Mouse (Mus musculus): ENCODE results near the gene Fam178b.
A peak's percentile ranks its signal among the peaks of the same experiment; 100 is the strongest.

Gene Fam178b

DNA sequence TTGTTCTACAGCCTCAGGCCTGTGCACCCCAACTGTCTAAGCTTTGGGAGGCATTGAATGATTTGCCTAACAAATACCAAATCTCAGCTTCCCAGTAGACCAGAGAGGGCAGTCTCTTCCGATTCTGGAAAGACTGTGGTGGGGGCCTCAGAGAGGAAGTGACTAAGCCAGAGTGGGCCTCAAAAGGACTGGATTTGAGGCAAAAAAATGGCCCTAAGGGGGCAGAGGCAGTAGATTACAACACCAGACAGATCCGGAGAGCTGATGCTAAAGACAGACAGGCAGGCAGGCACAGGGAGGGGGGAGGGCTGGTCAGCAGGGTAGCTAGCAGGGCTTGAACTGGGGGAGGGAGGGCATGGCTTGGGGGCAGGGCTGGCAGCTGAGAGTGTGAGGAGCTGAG, 116.6 kb downstream of the Fam178b start:
- DNase-seq (ENCODE audit: low spot score in 2 of 2): no peak

DNA sequence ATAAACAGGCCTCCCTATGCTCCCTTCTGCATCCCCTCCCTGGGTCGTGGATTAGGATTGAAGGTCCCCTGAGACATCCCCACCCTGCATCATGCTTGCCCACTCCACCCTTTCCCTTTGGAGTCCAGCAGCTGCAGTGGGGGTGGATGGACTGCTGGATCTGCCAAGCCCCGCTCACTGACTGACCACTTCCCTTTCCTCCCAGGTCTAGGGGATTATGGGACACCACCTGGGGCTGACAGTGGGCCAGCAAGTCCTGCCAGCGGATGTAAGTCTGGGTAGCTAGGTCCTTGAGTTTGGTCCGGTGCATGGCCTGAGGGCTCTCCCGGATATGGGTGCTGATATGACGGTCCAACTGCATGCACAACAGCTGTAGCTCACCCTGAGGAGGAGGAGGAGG, 118.9 kb downstream of the Fam178b start:
- DNase-seq (ENCODE audit: low spot score in 2 of 2): no peak

DNA sequence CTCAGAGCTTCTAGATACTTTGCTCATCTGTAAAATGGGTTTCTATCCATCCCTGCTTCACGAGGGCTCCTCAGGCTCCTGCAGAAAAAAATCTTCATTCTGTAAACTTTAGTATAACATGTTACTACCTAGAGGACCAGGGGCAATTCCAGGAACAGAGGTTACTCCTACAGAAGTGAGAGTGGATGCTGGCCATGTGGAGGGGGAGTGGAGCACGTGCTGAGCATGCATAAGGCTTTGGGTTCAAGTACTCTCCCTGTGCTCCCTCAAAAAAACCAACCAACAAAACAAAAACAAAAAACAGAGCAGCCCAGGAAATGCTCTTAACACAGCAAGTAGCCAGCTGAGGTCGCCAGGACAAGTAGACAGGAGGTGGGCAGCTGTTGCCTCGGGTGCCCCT, 119.4 kb downstream of the Fam178b start:
- no peak for DNase-seq (ENCODE audit: low spot score in 2 of 2)

DNA sequence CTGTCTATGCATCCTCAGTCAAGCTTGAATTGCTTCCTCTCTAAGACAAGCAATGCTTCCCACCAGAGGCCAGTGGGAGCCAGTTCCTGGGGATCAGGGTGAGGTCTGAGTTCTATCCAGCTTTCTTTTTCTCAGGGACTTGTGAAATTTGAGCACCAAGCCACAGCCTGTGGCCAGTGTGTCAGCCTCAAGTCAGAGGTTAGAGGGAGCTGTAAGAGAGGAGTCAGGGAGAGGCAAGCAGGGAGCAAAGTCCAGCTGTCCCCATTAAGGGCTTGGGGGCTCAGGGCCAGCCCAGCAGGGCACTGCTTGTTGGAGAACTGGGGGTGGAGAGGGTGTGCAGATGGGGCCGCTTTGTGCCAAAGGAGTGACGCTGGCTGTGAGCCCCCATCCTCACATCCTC, 119.8 kb downstream of the Fam178b start:
- DNase-seq (ENCODE audit: low spot score in 2 of 2): no peak

DNA sequence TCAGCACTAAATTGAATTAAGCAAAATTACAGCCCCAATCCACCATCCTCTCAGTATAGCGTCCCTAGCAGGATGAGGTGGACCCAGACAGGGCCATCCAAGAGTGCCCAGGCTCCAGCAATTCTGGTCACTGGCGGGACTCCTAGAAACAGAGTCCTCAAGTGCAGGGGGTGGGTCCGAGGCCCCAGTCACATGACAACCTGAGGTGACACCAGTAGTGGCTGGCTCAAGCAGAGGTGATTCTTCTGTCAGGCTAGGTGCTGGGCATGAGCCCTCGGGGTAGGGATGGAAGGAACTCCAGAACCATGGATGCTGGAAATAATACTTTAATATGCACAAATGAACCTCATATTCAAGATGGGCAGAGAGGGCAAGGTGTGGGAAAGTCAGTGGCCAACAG, 120.6 kb downstream of the Fam178b start:
- DNase-seq (ENCODE audit: low spot score in 2 of 2): no peak

DNA sequence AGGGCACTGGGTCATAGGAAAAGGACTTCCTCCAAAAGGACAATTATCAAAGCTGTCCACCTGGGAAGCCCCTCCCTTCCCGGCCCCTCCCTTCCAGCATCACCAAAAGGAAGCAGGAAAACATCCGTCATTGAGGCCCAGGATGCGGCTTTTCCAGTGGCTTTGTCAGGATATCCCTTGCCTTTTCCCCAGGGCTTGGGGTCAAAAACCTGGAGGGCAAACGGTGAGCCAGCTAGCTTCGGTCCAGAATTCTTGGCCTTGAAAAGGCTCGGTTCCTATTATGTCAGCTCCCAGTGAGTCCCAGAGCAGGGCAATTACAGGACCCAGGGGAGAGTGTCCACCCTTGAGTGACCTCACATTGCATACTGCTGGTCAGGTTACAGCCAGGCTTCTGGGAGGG, 122.1 kb downstream of the Fam178b start:
- no peak for DNase-seq (ENCODE audit: low spot score in 2 of 2)

DNA sequence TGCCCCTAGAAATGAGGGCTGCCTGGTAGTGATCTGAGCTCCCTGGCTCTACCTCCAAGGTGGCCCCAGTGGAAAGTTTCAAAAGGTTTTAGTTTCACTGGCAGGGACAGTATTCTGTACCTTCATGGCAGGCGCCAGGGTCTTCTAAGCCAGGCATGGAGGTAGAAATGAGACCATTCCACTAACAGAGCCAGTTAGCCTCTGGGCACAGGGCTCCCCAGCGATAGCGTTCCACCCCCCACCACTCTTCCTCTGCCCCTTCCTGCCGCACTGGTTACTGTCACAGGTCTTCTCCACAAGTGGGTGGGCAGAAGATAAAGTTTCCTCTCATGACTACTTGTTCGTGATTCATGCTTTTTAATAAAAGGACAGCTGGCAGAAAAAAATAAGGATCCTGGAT, 123.1 kb downstream of the Fam178b start:
- DNase-seq (ENCODE audit: low spot score in 2 of 2): no peak

DNA sequence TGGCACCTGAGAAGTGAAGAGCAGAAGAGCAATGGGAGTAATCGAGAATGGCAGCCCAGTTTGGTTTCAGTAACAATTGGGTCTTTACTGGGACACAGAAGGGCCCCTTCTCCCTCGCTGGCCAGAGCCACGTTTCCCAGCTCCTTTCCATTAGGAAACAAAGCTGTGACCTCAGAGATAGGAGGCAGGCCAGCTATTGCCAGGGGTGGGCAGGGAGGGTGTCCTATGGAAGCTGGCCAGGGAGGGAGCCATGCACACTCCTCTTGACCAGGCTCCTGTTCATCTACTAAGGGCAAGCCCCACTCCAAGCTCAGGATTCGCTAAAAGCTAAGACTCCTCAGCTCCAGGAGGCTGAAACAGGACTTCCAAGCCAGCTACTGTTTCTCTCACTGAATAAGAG, 123.7 kb downstream of the Fam178b start:
- no peak for DNase-seq (ENCODE audit: low spot score in 2 of 2)

DNA sequence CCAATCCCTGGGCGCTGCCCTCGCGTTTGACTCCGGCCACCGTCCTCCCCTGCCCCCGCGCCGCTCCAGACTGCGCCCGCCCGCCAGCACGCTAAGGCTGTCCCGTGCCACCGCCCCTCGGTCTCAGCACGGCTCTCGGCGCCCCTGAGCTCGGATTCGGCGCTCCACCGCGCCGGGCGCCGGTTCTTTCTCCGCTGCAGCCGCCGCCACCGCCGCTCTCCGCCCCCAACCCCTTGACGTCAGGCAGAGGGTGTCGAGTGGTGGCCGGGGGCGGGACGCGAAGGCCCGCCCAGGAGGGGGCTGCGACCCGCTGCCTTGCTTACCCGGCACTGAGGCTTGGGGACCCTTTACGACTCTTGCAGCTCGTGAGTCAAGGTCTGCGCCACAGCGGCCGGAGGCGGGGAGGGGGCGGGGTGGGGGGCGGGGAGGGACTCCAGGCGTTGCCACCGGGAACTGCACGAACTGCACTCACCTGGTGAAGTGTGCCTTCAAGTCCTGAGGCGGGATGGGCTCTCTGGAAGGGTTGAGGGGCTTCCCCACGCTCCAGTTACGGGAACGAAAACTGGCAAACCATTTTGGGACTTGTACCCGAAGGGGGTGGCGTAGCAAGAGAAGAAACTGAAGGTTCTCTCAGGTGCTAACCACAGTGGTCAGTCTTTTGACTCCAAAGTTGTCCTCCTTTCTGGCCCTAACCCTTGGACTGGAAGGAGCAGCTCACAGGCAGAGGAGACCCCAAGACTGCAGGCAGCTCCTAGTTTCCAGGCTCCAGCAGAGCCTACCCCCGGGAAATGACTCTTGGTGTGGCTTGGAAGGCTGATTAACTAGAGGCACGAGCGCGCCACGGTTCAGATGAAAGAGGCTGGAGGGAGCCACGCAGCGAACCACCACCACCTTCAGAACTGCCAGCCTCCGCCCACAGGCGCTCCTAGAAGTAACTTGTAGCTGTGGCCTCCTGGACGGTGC, 124.7 kb downstream of the Fam178b start, which contains the start of gene Sema4c:
TSS of gene Sema4c (minus strand) at position 319 of the 963 bp plus-strand sequence.
- peak; percentile 49 to 50 for DNase-seq (ENCODE audit: low spot score in 2 of 2)

DNA sequence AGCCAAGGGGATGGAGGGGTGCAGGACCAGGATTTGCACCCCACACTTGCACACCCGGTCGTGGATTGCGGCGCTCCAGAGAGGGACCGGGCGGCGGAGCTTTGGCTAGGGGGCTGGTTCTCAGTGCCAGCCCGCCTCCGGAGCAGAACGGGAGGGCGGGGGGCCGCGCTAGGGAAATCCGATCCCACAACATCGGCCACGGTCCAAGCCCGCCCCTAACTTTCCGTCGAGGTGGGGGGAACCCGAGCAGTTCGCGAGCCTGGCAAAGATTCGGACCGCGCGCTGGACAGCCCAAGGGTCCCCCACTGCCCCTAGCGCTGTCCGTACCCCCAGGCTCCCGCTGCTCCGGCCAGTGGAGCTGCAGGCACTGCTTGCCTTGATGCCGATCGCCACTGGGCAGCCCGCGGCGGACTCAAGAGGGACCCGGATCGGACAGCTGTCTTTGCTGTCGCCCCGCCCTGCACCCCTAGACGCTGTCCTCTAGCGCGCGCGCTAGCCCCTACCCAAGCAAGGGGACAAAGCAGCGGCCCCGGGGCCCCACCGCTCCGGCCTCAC, 125.4 kb downstream of the Fam178b start:
- DNase-seq (ENCODE audit: low spot score in 2 of 2): peak; percentile 45 to 54

DNA sequence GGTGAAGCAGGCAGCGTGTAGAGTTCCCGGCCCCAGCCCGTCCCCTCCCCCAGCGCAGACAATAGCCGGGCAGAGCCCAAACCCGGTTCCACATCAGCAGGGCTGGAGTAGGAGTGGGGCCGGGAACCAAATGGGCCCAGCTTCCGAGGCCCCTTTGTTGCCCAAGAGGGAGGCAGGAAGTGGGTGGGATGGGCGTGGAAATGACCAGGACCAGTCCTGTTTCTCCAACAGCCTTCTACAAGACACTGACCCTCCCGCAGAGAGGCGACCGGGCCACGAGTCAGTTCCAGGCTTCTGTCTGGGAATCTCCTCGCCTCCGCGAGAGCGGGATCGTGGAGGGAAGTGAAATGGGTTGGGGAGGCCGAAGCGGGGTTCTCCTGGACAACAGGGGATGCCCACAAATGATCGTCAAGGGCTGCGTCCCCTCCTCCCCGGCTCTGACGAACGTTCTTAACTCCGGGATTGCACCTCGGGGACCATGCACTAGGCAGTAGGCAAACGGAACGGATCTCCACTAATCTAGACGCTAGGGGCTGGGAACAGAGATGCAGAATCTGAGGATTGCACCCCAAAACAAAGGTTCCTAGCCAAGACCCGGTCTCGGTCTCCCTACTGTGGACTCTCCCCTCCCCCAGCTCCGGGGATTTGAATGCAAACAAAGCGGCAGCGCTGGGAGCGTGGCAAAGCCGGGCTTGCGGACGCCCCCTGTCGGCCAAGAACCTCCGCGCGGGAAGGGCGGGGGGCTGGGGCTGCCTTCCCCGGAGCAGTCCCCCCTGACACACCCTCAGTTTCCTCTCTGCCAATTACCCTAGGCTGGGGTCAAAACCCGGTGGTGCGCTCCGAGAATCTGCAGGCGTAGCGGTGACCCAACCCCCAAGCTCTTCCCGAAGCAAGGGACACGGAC, 126.2 kb downstream of the Fam178b start:
- DNase-seq (ENCODE audit: low spot score in 2 of 2): peak; percentile 92 to 94

DNA sequence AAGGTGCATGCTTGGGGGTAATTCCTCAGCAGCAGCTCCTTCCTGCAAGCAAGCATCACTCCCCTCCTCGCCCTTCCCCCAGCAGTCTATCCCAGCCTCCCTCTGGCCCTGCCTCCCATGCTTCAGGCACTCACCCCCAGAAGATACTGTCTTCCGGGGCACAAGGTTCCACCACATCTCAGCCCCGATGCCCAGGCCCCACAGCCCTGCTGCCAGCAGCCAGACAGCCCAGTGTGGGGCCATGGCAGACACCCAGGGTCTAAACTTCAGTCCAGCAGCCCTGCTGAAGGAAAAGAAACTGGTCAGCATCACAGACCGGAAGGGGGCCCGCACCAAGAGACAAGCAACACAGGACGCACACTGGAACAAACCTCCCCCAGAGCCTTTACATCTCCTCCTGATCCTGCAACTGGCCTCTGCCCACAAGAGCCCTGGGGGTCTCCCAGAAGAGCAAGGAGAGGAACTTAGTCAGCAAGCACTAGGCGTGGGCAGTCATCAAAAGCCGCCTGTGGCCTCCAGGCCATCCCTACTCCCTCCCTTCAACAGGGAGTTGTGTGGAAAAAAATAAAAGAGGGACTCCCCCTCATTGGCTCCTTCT, 127.1 kb downstream of the Fam178b start:
- no peak for DNase-seq (ENCODE audit: low spot score in 2 of 2)

DNA sequence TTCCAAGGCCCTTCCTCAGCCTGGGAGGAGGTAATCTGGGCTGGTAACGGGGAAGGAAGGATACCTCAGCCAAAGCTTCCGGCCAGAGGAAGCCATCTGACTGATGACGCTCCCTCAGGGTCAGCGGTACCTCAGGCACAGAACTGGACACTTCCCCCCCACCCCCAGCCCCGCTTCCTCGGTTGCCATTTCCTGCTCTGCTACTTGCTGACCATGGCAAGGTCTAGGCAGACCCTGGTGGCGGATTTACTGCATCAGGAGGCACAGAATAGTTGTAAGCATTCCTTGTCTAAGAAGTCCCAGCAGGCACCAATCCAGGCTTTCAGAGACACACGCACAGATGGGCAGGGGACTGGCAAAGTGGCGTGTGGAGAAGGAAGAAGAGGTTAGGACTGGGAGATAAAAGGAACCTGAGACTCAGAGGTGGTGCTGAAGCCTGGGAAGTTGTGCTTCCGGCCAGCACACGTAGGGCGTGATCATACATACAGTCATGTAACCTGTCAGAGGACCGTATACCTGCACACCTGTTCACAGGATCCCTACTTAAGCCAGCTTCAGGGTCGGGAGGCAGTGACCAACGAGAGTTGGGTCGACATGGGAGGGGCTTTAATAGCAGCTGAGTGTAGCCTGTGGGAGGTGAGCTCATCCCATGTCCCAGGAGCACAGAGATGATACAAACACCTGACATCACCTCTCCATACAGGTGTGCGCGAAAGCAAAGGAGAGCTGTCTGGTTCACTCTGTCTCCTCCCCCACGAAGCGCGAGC, 128.2 kb downstream of the Fam178b start:
- no peak for DNase-seq (ENCODE audit: low spot score in 2 of 2)

DNA sequence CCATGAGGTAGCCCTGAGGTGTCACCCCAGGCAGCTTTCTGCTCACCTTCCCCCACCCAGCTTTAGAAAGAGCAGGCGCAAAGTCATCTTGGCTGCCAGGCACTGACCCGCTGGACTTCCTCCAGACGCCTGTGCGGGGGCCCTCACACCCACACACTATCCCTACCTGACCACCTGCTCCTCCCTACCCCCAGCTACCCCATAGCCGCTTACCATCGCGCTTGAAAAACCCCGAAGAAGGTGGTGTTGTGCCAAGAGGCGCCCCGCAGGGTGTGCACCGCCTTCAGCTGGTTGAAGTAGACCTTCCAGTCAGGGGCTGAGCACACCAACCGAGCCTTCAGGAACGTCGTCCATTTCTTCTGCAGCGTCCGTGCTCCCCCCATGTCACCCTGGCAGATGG, 130.5 kb downstream of the Fam178b start:
- DNase-seq (ENCODE audit: low spot score in 2 of 2): no peak

DNA sequence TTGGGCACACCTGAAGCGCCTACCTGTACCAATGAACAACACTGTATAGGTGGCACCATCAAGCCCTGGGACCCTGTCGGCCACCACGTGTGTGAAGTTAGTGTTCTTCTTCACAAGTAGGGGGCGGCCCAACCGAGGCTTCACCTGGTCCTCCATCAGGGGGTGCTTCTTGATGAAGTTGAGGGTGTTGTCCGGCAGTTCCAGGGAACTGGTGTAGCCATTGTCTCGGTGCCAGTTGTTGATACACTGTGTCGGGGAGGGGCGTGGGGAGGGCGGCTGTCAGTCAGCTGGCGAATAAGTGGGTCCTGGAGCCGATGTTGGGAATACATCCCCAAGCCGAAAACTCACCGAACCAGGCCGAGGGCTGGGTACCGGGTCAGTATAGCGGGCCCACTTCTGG, 131.1 kb downstream of the Fam178b start:
- DNase-seq (ENCODE audit: low spot score in 2 of 2): no peak

DNA sequence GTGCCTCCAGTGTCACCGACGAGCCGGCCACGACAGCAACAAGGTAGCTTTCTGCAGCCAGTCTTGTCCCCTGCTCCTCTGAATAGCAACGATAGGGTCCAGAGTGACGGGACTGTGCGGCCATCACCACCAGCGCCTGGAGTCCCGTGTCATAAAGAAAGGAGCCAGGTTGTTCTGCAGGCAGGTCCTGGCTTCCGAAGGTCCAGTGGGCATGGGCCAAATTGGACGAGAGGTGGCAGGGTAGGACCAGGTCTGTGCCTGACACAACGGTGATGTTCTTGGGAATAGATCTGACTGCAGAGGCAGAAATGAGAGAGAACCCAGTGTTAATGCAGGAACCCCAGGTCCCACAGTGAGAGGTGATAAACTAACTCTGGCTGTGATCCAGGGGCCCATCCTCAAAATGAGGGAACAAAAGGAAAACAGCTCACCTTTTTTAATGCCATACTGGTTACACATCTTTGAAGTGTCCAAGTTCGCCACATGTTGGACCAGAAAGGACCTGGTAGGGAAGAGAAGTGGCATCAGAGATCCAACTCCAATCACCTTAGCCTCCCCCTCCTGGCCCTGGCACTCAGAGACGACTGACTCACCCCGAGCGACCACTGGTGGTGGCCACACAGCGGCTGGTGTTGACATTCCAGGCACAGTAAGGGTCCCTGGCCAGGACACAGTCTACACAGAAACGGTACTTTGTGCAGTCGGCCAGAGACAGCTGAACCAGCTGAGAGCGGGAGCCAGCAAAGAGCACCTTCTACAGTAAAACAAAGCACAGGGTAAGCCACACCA, 132.7 kb downstream of the Fam178b start:
- no peak for DNase-seq (ENCODE audit: low spot score in 2 of 2)

DNA sequence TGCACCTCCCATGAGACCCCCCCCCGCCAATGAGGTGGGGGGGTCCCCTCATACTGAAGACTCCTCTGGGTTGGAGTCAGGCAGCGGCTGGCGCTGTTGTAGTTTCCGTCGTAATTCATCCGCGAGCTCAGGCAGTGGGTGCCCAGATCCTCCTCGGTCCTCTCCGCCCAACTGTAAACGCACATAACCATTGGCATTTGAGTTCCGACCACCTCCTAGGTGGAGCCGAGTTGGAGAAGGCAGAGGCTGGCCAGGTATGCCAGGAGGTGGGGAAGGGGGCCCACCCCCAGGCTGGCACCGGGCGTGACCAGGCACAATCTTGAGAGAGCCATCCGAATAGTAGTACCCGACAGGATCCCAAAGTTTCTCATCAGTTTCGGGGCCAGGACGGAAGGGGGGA, 133.5 kb downstream of the Fam178b start:
- no peak for DNase-seq (ENCODE audit: low spot score in 2 of 2)

DNA sequence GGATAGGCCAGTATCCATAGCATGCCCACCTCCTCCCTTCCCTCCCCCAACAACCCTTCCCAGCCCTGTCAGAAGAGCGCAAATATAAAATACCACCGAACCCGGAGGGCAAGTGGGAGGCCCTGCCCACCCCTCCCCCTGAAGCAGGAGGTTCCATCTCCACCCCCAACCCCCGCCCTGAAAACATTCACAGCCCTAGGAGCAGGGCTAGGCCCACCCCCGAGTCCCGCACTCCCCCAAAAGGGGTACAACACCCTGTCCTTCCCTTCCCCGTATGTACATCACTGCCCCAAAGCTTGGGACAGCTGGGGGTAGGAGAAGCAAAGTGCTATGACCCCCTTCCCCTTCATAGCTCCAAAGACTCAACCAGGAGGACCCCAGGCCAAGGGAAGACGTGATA, 134.2 kb downstream of the Fam178b start:
- no peak for DNase-seq (ENCODE audit: low spot score in 2 of 2)

DNA sequence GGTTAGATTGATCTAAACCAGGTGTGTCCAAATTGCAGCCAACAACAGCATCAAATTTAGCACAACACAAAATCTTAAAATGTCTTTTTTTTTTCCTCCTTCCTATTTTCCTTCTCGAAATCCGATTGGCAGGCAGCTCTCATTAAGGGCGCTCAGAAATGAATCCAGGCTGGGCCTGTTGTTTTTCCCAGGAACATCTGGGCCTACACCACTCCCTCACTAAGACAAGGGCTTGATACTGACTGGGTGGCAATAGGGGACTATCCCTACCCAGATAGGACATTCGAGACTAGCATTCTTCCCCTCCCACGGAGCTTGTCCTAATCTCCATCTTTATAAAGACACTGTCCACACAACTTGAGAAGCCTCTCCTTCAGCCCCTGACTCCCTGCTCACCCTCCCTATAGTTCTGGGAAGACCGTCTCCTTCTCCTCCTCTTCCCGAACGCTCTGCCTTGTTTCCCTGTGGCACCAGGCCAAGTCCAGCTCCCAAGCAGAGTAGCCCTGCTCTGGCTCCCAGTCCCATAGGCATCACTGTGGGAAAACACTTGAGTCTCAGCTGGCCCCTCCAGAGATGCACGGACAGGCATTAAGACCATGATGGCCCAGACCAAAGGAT, 134.9 kb downstream of the Fam178b start:
- no peak for DNase-seq (ENCODE audit: low spot score in 2 of 2)
